Mouse (Mus musculus): ENCODE measurements at regions not wholly inside any gene's neighbourhood (a gene's known extent, or its start where the extent isn't known, plus 50 kb on each side); places are given as distances from the start of the nearest gene placed in this dataset.

DNA sequence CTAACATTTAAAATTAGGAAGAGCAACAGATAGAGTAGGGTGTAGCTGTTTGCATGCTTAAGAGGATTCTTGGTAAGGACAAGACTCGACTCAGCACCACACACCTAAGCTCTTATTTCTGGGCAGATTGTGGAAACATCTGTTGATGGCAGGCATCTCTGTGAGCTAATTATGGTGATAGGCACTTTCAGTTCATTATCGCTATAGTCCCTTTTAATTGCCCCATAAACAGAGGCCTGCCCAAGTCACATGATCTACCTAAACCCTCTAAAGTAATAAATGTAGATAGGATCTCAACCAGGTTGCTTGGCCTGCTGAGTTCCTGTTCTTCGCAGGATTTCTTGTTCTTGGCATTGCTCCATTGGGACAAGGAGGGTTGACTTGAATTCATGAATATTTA lies 88.8 kb upstream of the Selenok start:
- H3K27me3 ChIP-seq (ENCODE audit: control insufficient read depth, insufficient read depth, low read length) = no peaks in the 10 kb centered on the region
- H3K4me1 ChIP-seq (ENCODE audit: control insufficient read depth, insufficient read depth, low read length) = 0 out of 2 replicates have a peak, but pooled peaks cover 2% of the 10 kb centered on the region
- no peaks in the 10 kb centered on the region for H3K9me3 ChIP-seq (ENCODE audit: control insufficient read depth, low read depth, low read length)
- no peak overlapping the region for H3K4me3 ChIP-seq (ENCODE audit: low read depth, low read length)
- WGBS = 98% methylated on average over 3 of the region's 3 CpGs
- no peaks in the 10 kb centered on the region for H3K36me3 ChIP-seq (ENCODE audit: control insufficient read depth, insufficient read depth, low read length)
- no peak overlapping the region for H3K9ac ChIP-seq (replicated peaks; ENCODE audit: low read depth, low read length)
- ATAC-seq (ENCODE audit: insufficient number of reproducible peaks, insufficient read depth, low FRiP score, low read depth) = no peak
- no peak overlapping the region for H3K4me2 ChIP-seq (replicated peaks; ENCODE audit: low read depth, low read length)
- no peak overlapping the region for H3K27ac ChIP-seq (ENCODE audit: low read length)

DNA sequence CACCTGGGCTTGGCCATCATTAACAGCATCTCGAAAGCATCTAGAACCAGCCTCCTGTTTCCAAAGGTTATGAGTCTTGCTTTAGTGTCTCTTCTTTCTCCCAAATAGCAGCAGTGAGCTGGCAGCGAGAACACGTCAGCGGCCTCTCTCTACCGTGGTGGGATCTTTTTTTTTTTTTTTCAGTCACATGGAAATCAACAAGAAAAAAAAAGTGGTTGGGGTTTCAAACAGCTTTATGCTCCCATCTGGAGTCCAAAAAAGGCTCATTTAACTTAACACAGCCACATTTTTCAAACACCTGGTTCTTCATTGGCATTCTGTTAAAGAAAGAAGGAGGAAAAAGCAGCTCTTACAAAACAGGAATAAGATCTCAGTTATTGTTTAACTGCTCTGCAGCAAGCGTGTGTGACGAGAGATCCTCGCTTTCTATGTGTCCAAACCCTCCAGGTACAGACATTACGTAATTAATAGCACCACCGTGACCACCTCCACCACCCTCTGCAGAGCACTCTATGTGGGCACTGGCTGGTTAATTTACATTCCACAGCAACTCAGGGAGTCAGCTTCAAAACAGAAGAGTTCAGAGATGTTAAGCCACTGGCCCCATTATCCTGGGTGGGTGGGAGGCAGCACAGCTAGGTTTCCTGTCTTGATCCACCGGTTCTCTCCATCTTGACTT lies 85.3 kb upstream of the Selenok start:
- no peaks in the 10 kb centered on the region for H3K9me3 ChIP-seq (ENCODE audit: control insufficient read depth, low read depth, low read length)
- ATAC-seq (ENCODE audit: insufficient number of reproducible peaks, insufficient read depth, low FRiP score, low read depth) = no peak

DNA sequence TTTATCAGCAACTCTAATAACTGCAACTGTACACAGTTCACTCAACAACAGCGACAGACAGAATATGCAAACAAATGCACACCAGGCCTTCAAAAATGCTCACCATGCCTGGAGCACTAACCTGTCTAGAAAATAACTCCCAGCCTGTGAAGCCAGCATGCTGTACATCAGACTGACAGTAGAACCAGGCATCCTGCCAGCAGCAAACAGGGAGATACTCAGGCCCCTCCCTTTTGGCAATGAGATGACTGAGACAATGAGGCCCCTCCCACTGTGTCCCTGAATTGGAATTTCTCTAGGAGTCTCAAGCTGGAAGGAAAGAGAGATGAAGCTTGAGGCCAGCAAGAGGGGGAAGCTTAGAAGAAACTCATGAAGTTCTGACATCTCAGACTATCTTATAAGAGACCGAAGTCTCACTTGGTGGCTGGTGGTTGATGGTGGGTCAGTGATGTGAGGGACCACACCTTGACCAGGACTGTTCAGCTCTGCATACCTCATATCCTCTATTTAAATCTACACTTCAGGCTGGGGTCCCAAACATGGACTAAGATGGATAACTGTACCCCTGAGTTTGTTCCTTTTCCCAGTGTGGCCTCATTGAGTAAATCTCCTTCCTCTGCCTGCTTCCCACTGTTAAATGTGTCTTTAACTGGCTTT lies 72.6 kb upstream of the Selenok start:
- H3K27ac ChIP-seq (ENCODE audit: low read length) = peak overlapping the region; percentile 55; the same call in 1 of the 2 replicates

More for the DNA sequence above, 85.3 kb upstream of the Selenok start:
- H3K36me3 ChIP-seq (ENCODE audit: control insufficient read depth, insufficient read depth, low read length) = no peaks in the 10 kb centered on the region
- no peaks in the 10 kb centered on the region for H3K4me1 ChIP-seq (ENCODE audit: control insufficient read depth, insufficient read depth, low read length)
- H3K27me3 ChIP-seq (ENCODE audit: control insufficient read depth, insufficient read depth, low read length) = no peaks in the 10 kb centered on the region
- H3K9ac ChIP-seq (replicated peaks; ENCODE audit: low read depth, low read length) = no peak overlapping the region
- no peak overlapping the region for H3K27ac ChIP-seq (ENCODE audit: low read length)
- H3K4me3 ChIP-seq (ENCODE audit: low read depth, low read length) = no peak overlapping the region
- 62% methylated on average over 11 of the region's 11 CpGs for WGBS
- H3K4me2 ChIP-seq (replicated peaks; ENCODE audit: low read depth, low read length) = no peak overlapping the region

DNA sequence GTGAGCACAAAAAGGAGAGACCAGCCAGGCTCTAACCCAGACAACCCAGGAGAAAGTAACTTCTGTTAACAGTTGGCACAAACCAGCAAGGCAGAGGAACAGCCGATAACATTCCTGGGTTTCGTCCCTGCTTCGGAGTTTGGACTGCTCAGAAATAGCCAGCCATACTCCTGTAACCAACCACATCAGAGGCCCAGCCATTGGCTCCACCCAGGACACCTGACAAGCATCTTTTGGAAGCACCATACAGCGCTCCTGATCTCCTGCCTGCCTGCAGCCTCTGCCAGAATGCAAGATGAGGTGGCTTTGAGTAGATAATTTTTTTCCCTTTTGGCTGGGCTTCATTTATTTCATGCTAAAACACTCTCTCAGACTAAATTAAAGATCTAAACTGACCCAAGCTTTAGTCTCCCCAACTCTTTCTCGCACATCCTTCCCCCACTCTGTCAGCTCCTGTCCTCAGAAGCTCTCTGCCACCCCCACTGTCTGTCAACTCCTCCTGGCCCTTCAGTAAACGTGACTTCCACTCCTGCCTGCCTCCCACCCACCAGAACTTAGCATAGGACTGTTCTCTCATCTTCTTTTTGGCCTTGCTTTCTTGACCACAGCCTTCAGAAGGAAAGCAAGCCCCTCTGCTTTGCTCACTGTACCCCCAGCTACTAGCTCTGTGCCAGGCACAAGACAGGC lies 72.0 kb upstream of the Selenok start:
- Histone ChIP-seq H3K4me1 (ENCODE audit: control insufficient read depth, insufficient read depth, low read length) (peaks cover 10% of the 10 kb centered on the region; the same call in 1 of the 2 replicates), H3K4me2 (replicated peaks; ENCODE audit: low read depth, low read length) (no peak overlapping the region), H3K27ac (ENCODE audit: low read length) (peak overlapping the region; percentile 55; the same call in 1 of the 2 replicates), H3K9ac (replicated peaks; ENCODE audit: low read depth, low read length) (no peak overlapping the region), H3K27me3 (ENCODE audit: control insufficient read depth, insufficient read depth, low read length) (no peaks in the 10 kb centered on the region), H3K36me3 (ENCODE audit: control insufficient read depth, insufficient read depth, low read length) (no peaks in the 10 kb centered on the region), H3K4me3 (ENCODE audit: low read depth, low read length) (no peak overlapping the region), H3K9me3 (ENCODE audit: control insufficient read depth, low read depth, low read length) (no peaks in the 10 kb centered on the region)
- 64% methylated on average over 6 of the region's 6 CpGs for WGBS
- no peak for ATAC-seq (ENCODE audit: insufficient number of reproducible peaks, insufficient read depth, low FRiP score, low read depth)

More for the DNA sequence above, 72.6 kb upstream of the Selenok start:
- H3K4me3 ChIP-seq (ENCODE audit: low read depth, low read length) = no peak overlapping the region
- no peaks in the 10 kb centered on the region for H3K9me3 ChIP-seq (ENCODE audit: control insufficient read depth, low read depth, low read length)
- peak; percentile 74; the same call in 1 of the 2 replicates for ATAC-seq (ENCODE audit: insufficient number of reproducible peaks, insufficient read depth, low FRiP score, low read depth)
- H3K9ac ChIP-seq (replicated peaks; ENCODE audit: low read depth, low read length) = no peak overlapping the region
- H3K4me1 ChIP-seq (ENCODE audit: control insufficient read depth, insufficient read depth, low read length) = peaks cover 10% of the 10 kb centered on the region; the same call in 1 of the 2 replicates
- WGBS = 64% methylated on average over 2 of the region's 2 CpGs
- no peak overlapping the region for H3K4me2 ChIP-seq (replicated peaks; ENCODE audit: low read depth, low read length)
- H3K27me3 ChIP-seq (ENCODE audit: control insufficient read depth, insufficient read depth, low read length) = no peaks in the 10 kb centered on the region
- no peaks in the 10 kb centered on the region for H3K36me3 ChIP-seq (ENCODE audit: control insufficient read depth, insufficient read depth, low read length)

DNA sequence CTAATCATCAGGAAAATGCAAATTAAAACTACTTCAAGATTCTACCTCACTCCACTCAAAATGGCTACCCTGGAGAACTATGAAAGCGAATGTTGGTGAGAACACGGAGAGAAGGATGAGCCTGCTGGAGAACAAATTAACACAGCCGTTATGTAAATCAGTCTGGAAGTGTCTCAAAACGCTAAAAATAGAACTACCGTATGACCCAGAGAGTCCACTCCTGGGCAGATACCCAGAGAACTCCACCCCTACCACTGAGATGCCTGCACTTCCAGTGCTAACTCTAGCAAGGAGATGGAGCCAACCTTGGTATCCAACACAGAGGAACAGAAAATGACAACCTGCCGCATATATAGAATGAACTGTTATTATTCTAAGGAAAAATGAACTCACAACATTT lies 67.2 kb upstream of the Selenok start:
- Histone ChIP-seq H3K36me3 (ENCODE audit: control insufficient read depth, insufficient read depth, low read length) (no peaks in the 10 kb centered on the region), H3K27ac (ENCODE audit: low read length) (no peak overlapping the region), H3K4me2 (replicated peaks; ENCODE audit: low read depth, low read length) (no peak overlapping the region), H3K9ac (replicated peaks; ENCODE audit: low read depth, low read length) (no peak overlapping the region), H3K27me3 (ENCODE audit: control insufficient read depth, insufficient read depth, low read length) (no peaks in the 10 kb centered on the region), H3K4me1 (ENCODE audit: control insufficient read depth, insufficient read depth, low read length) (no peaks in the 10 kb centered on the region), H3K4me3 (ENCODE audit: low read depth, low read length) (no peak overlapping the region), H3K9me3 (ENCODE audit: control insufficient read depth, low read depth, low read length) (no peaks in the 10 kb centered on the region)
- ATAC-seq (ENCODE audit: insufficient number of reproducible peaks, insufficient read depth, low FRiP score, low read depth) = no peak
- WGBS = 75% methylated on average over 6 of the region's 6 CpGs

DNA sequence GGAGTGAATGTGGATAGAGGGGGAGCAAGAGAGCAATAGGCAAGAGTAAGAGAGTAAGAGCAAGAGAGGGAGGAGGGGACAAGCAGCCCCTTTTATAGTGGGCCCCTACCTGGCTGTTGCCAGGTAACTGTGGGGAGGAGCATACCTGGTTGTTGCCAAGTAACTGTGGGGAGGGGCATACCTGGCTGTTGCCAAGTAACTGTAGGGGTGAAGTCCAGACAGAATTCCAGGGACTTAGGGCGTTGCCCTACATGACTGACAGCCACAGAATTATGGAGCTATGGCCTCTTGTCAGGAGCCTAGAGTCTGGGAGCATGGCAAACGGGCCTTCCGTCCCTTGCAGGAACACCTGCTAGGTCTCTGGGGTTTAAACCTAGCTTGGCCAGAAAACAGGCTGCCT lies 64.5 kb upstream of the Selenok start:
- H3K36me3 ChIP-seq (ENCODE audit: control insufficient read depth, insufficient read depth, low read length) = no peaks in the 10 kb centered on the region
- ATAC-seq (ENCODE audit: insufficient number of reproducible peaks, insufficient read depth, low FRiP score, low read depth) = peak; percentile 63; the same call in 1 of the 2 replicates
- H3K4me2 ChIP-seq (replicated peaks; ENCODE audit: low read depth, low read length) = no peak overlapping the region
- no peaks in the 10 kb centered on the region for H3K9me3 ChIP-seq (ENCODE audit: control insufficient read depth, low read depth, low read length)
- no peak overlapping the region for H3K9ac ChIP-seq (replicated peaks; ENCODE audit: low read depth, low read length)
- no peak overlapping the region for H3K27ac ChIP-seq (ENCODE audit: low read length)
- WGBS = 52% methylated on average over 3 of the region's 3 CpGs
- no peaks in the 10 kb centered on the region for H3K27me3 ChIP-seq (ENCODE audit: control insufficient read depth, insufficient read depth, low read length)
- H3K4me1 ChIP-seq (ENCODE audit: control insufficient read depth, insufficient read depth, low read length) = no peaks in the 10 kb centered on the region
- H3K4me3 ChIP-seq (ENCODE audit: low read depth, low read length) = no peak overlapping the region

DNA sequence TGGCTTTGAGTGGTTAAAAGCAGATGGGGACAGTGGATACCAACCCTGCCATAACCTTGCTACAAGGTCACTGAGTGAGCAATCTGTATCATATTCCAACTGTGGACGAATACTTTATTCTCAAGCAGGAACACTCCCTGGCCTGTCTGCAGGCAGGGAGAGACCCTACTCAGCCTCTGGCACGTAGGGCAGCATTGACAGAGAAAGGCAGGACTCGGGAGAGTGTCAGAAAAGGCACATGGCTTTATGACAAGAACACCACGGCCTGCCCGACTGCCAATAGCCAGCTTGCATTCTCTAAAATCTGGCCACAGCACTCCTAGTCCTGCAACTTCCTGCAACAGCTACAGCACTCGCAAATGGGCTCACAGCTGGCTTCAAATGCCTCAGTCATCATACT lies 63.3 kb upstream of the Selenok start:
- Histone ChIP-seq H3K4me1 (ENCODE audit: control insufficient read depth, insufficient read depth, low read length) (no peaks in the 10 kb centered on the region), H3K27ac (ENCODE audit: low read length) (no peak overlapping the region), H3K9ac (replicated peaks; ENCODE audit: low read depth, low read length) (no peak overlapping the region), H3K9me3 (ENCODE audit: control insufficient read depth, low read depth, low read length) (no peaks in the 10 kb centered on the region), H3K4me3 (ENCODE audit: low read depth, low read length) (no peak overlapping the region), H3K4me2 (replicated peaks; ENCODE audit: low read depth, low read length) (no peak overlapping the region), H3K27me3 (ENCODE audit: control insufficient read depth, insufficient read depth, low read length) (no peaks in the 10 kb centered on the region), H3K36me3 (ENCODE audit: control insufficient read depth, insufficient read depth, low read length) (no peaks in the 10 kb centered on the region)
- WGBS = 85% methylated on average over 6 of the region's 6 CpGs
- ATAC-seq (ENCODE audit: insufficient number of reproducible peaks, insufficient read depth, low FRiP score, low read depth) = no peak

DNA sequence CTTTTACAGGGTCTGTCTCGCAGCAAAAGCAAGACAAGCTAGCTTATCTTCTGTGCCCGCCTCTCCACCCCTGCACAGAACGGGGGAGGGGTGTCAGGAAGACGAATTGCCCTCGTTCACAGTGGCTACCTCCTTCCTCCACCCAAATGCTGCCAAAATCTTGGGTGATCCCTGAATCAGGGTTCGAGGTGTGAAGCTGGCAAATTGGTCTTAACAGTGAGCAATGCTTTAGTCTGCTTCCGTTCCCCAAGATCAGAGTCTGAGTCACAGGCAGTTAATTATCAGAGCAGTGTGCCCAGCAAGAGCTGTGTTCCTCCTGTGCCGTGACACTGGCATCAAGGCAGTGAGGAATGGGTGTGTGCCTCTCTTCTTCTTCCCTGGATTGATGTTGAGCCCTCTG lies 58.4 kb upstream of the Selenok start:
- 19% methylated on average over 8 of the region's 8 CpGs for WGBS
- Histone ChIP-seq H3K9me3 (ENCODE audit: control insufficient read depth, low read depth, low read length) (no peaks in the 10 kb centered on the region), H3K27ac (ENCODE audit: low read length) (no peak overlapping the region)

More for the DNA sequence above, 58.4 kb upstream of the Selenok start:
- Histone ChIP-seq H3K36me3 (ENCODE audit: control insufficient read depth, insufficient read depth, low read length) (no peaks in the 10 kb centered on the region), H3K4me2 (replicated peaks; ENCODE audit: low read depth, low read length) (no peak overlapping the region), H3K4me3 (ENCODE audit: low read depth, low read length) (no peak overlapping the region), H3K9ac (replicated peaks; ENCODE audit: low read depth, low read length) (no peak overlapping the region), H3K4me1 (ENCODE audit: control insufficient read depth, insufficient read depth, low read length) (no peaks in the 10 kb centered on the region), H3K27me3 (ENCODE audit: control insufficient read depth, insufficient read depth, low read length) (no peaks in the 10 kb centered on the region)
- no peak for ATAC-seq (ENCODE audit: insufficient number of reproducible peaks, insufficient read depth, low FRiP score, low read depth)

Data from stomach, embryonic 14.5 days (tissue).